Mouse (Mus musculus): ENCODE data around the gene Slc9a7. TPM values are rescaled to one million over a fixed set of nuclear protein-coding genes. Genes with fewer than 3 reads are reported as not detected.

Gene Slc9a7
- polyA plus RNA-seq, 1 experiment from 2014 or later: 0.85 TPM

DNA sequence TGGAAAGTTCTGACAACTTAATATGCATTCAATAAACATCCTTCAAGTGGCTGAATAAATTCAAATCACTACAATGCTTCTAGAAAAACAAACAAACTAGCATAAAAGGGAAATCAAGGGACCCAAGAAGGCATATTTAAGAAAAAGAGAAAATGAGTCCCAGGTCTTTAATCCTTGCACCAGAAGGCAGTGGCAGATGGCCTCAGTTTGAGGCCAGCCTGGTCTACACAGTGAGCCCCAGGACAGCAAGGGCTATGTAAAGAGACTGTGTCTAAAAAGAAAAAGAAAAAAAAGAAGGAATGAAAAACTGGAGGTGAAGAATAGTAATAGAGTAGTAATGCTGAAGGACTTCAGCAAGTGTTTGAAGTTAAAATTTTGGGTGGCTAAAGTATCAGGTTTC is 162.7 kb downstream of the Slc9a7 start:
- Histone ChIP-seq H3K4me3 (replicated peaks) (no peak overlapping the region), H3K4me2 (replicated peaks) (no peak overlapping the region), H3K9ac (no peak overlapping the region), H3K36me3 (no peaks in the 10 kb centered on the region), H3K9me3 (no peaks in the 10 kb centered on the region), H3K27me3 (replicated peaks) (no peaks in the 10 kb centered on the region), H3K27ac (no peak overlapping the region), H3K4me1 (replicated peaks) (no peaks in the 10 kb centered on the region)
- ATAC-seq: no peak

- no peak overlapping the region for H3K4me2 ChIP-seq (replicated peaks)
- no peak overlapping the region for H3K9ac ChIP-seq
- H3K4me1 ChIP-seq (replicated peaks): no peaks in the 10 kb centered on the region
- no peaks in the 10 kb centered on the region for H3K36me3 ChIP-seq
- no peak overlapping the region for H3K4me3 ChIP-seq (replicated peaks)
- no peak overlapping the region for H3K27ac ChIP-seq
- no peaks in the 10 kb centered on the region for H3K9me3 ChIP-seq
- H3K27me3 ChIP-seq (replicated peaks): no peaks in the 10 kb centered on the region
- WGBS: 57% methylated on average over 2 of the region's 2 CpGs
- ATAC-seq: no peak
These were observed 166.1 kb downstream of the Slc9a7 start for GRCm38 (mm10) chrX:20125481-20125880.

- no peak overlapping the region for H3K27ac ChIP-seq
- WGBS: 73% methylated on average over 2 of the region's 2 CpGs
- H3K4me3 ChIP-seq (replicated peaks): no peak overlapping the region
- ATAC-seq: no peak
- no peaks in the 10 kb centered on the region for H3K4me1 ChIP-seq (replicated peaks)
- no peaks in the 10 kb centered on the region for H3K9me3 ChIP-seq
- H3K36me3 ChIP-seq: no peaks in the 10 kb centered on the region
- H3K27me3 ChIP-seq (replicated peaks): no peaks in the 10 kb centered on the region
- no peak overlapping the region for H3K4me2 ChIP-seq (replicated peaks)
- no peak overlapping the region for H3K9ac ChIP-seq
These were observed 173.9 kb downstream of the Slc9a7 start for GRCm38 (mm10) chrX:20117717-20118116.

- Histone ChIP-seq H3K36me3 (no peaks in the 10 kb centered on the region), H3K4me2 (replicated peaks) (no peak overlapping the region), H3K27me3 (replicated peaks) (no peaks in the 10 kb centered on the region), H3K4me3 (replicated peaks) (no peak overlapping the region), H3K9me3 (no peaks in the 10 kb centered on the region), H3K4me1 (replicated peaks) (no peaks in the 10 kb centered on the region), H3K27ac (no peak overlapping the region), H3K9ac (no peak overlapping the region)
- no peak for ATAC-seq
- WGBS: 53% methylated on average over 4 of the region's 4 CpGs
These were observed 221.4 kb downstream of the Slc9a7 start for GRCm38 (mm10) chrX:20070196-20070595.

GRCm38 (mm10) chrX:20066636-20067035 is 225.0 kb downstream of the Slc9a7 start:
- no peaks in the 10 kb centered on the region for H3K27me3 ChIP-seq (replicated peaks)
- no peak; the same call in 1 of the 2 replicates for ATAC-seq
- H3K9me3 ChIP-seq: no peaks in the 10 kb centered on the region
- H3K4me1 ChIP-seq (replicated peaks): no peaks in the 10 kb centered on the region
- no peak overlapping the region for H3K27ac ChIP-seq
- H3K4me2 ChIP-seq (replicated peaks): no peak overlapping the region
- no peak overlapping the region for H3K9ac ChIP-seq
- no peaks in the 10 kb centered on the region for H3K36me3 ChIP-seq
- no peak overlapping the region for H3K4me3 ChIP-seq (replicated peaks)

- 48% methylated on average over 3 of the region's 3 CpGs for WGBS
- Histone ChIP-seq H3K36me3 (no peaks in the 10 kb centered on the region), H3K4me2 (replicated peaks) (no peak overlapping the region), H3K27ac (no peak overlapping the region), H3K27me3 (replicated peaks) (0 out of 2 replicates have a peak, but pooled peaks cover 6% of the 10 kb centered on the region), H3K4me1 (replicated peaks) (no peaks in the 10 kb centered on the region), H3K9me3 (no peaks in the 10 kb centered on the region), H3K4me3 (replicated peaks) (no peak overlapping the region), H3K9ac (no peak overlapping the region)
- ATAC-seq: no peak
These were observed 229.7 kb downstream of the Slc9a7 start for GRCm38 (mm10) chrX:20061764-20062480.

- Histone ChIP-seq H3K36me3 (no peaks in the 10 kb centered on the region), H3K4me2 (replicated peaks) (peak overlapping the region; percentile 83), H3K4me3 (replicated peaks) (peak overlapping the region; percentile 44), H3K27ac (no peak overlapping the region), H3K9me3 (no peaks in the 10 kb centered on the region), H3K9ac (no peak overlapping the region), H3K4me1 (replicated peaks) (no peaks in the 10 kb centered on the region), H3K27me3 (replicated peaks) (0 out of 2 replicates have a peak, but pooled peaks cover 6% of the 10 kb centered on the region)
- ATAC-seq: peak; percentile 22; the same call in 1 of the 2 replicates
- WGBS: 26% methylated on average over 47 of the region's 47 CpGs
These were observed 230.8 kb downstream of the Slc9a7 start for GRCm38 (mm10) chrX:20060769-20061315.

DNA sequence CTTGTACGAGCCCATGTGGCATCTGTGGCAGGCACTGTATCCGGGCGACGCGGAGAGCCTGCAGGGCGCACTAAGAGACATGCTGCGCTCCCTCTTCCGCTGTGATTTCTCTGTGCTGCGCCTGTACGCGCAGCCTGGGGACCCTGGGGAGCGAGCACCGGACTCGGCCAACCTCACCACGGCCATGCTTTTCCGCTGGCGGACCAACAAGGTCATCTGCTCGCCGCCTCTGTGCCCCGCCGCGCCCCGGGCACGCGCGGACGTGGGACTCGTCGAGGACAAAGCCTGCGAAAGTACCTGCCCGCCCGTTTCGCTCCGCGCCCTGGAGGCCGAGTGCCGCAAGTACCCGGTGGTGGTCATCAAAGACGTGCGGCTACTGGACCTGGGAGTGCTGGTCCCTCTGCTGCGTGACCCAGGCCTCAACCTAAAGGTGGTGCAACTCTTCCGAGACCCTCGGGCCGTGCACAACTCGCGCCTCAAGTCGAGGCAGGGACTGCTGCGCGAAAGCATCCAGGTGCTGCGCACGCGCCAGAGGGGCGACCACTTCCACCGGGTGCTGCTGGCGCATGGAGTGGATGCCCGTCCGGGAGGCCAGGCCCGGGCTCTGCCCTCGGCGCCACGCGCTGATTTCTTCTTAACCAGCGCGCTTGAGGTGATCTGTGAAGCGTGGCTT is 231.4 kb downstream of the Slc9a7 start:
- Histone ChIP-seq H3K9me3 (no peaks in the 10 kb centered on the region), H3K27me3 (replicated peaks) (0 out of 2 replicates have a peak, but pooled peaks cover 6% of the 10 kb centered on the region), H3K4me2 (replicated peaks) (peak overlapping the region; percentile 83), H3K9ac (no peak overlapping the region), H3K27ac (no peak overlapping the region), H3K4me1 (replicated peaks) (no peaks in the 10 kb centered on the region), H3K36me3 (no peaks in the 10 kb centered on the region), H3K4me3 (replicated peaks) (peak overlapping the region; percentile 44)
- WGBS: 19% methylated on average over 65 of the region's 65 CpGs
- peak; percentile 60 for ATAC-seq

DNA sequence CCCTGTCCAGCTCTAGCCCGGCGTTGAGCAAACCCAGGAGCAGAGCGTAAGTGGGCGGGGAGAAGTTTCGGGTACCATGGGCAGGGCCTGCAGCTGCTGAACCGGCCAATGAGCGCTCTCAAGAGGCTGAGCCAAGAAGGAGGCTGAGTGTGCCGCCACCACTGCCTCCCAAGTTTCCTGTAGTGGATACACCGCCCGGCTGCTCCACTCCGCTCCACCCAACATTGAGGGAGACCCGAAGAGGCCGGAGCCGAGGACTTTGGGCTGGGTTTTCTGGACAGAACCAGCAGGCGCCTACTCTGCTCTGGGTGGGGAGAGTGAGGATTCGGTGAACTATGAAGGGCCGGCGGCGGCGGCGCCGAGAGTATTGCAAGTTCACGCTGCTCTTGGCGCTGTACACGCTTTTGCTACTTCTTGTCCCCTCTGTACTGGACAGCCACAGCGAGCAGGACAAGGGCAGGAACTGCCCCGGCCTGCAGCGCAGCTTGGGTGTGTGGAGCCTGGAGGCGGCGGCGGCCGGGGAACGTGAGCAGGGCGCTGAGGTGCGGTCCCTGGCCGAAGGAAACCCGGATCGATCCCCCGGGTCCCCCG is 232.1 kb downstream of the Slc9a7 start, which contains the start of gene Chst7:
TSS of gene Chst7 (plus strand) at position 180 of the 591 bp plus-strand sequence.
- Histone ChIP-seq H3K4me1 (replicated peaks) (no peaks in the 10 kb centered on the region), H3K36me3 (no peaks in the 10 kb centered on the region), H3K4me3 (replicated peaks) (peak within 1 kb of the TSS; percentile 44), H3K9me3 (no peaks in the 10 kb centered on the region), H3K4me2 (replicated peaks) (peak within 1 kb of the TSS; percentile 83), H3K27ac (no peak within 1 kb of the TSS), H3K9ac (no peak within 1 kb of the TSS), H3K27me3 (replicated peaks) (0 out of 2 replicates have a peak, but pooled peaks cover 6% of the 10 kb centered on the region)
- peak; percentile 96 for ATAC-seq
- 25% methylated on average over 40 of the region's 40 CpGs for WGBS

Other genes with a start within 250 kb of the Slc9a7 start
- gene Chst7, start 232.2 kb downstream of the Slc9a7 start, polyA plus RNA-seq (2015; fragmentation: Nextera tagmentation; extraction: Ambion mirVana): 3.7 TPM in 2 replicates
- 17.1 and 18.1 TPM in 2 replicates for gene Rp2, start 72.7 kb upstream of the Slc9a7 start, polyA plus RNA-seq (2015; fragmentation: Nextera tagmentation; extraction: Ambion mirVana)
- gene Jade3, start 133.9 kb upstream of the Slc9a7 start, polyA plus RNA-seq (2015; fragmentation: Nextera tagmentation; extraction: Ambion mirVana): 8.3 and 11.3 TPM in 2 replicates